Comparison of ENCODE assay signal across 9 mouse cellular contexts in genomic region chr6:72740596-72741421, GRCm38 (mm10). TPM values are rescaled to one million over a fixed set of nuclear protein-coding genes. Genes with fewer than 3 reads are reported as not detected.
DNase-seq lines count a peak whose midpoint lies in the region; ATAC-seq and TF ChIP-seq lines count a peak whose summit lies in the region.
"Had no signal": no experiment of that assay in that cellular context is flagged by ENCODE, and none has a peak within 500 bp of the region (broad histone marks: within the 10 kb centered on the region; RNA-seq: fewer than 3 reads in every experiment).

No protein-coding gene starts in this region.

- no peak overlapping the region for H3K9ac ChIP-seq in midbrain, embryonic 15.5 days
- no peak overlapping the region for H3K9ac ChIP-seq in hindbrain, embryonic 13.5 days
- no peak overlapping the region for H3K9ac ChIP-seq in liver, postnatal 0 days (replicated peaks)
- H3K9ac ChIP-seq: liver, embryonic 13.5 days had no signal

- H3K4me2 ChIP-seq in midbrain, embryonic 15.5 days = no peak overlapping the region; the same call in 1 of the 2 replicates
- no peak overlapping the region for H3K4me2 ChIP-seq in hindbrain, embryonic 13.5 days
- H3K4me2 ChIP-seq in liver, postnatal 0 days (ENCODE audit: low read depth, low read length) = peak overlapping the region; percentile 28
- H3K4me2 ChIP-seq: liver, embryonic 13.5 days had no signal

- 81% methylated on average over 20 of the region's 20 CpGs for WGBS in midbrain, embryonic 10.5 days
- 55% methylated on average over 20 of the region's 20 CpGs for WGBS in midbrain, embryonic 15.5 days
- 53% methylated on average over 20 of the region's 20 CpGs for WGBS in hindbrain, embryonic 13.5 days
- 54% methylated on average over 20 of the region's 20 CpGs for WGBS in liver, postnatal 0 days (ENCODE audit: insufficient replicate concordance)

- H3K27me3 ChIP-seq in midbrain, embryonic 10.5 days (ENCODE audit: low read depth, poor library complexity, severe bottlenecking) = no peaks in the 10 kb centered on the region
- H3K27me3 ChIP-seq in midbrain, embryonic 15.5 days (replicated peaks) = no peaks in the 10 kb centered on the region
- no peaks in the 10 kb centered on the region for H3K27me3 ChIP-seq in hindbrain, embryonic 13.5 days
- no peaks in the 10 kb centered on the region for H3K27me3 ChIP-seq in liver, postnatal 0 days (ENCODE audit: insufficient read depth, low read length)
- H3K27me3 ChIP-seq: liver, embryonic 13.5 days had no signal

- H3K4me1 ChIP-seq in midbrain, embryonic 10.5 days = peaks cover 21% of the 10 kb centered on the region
- peaks cover 6% of the 10 kb centered on the region; the same call in 1 of the 2 replicates for H3K4me1 ChIP-seq in midbrain, embryonic 15.5 days
- peaks cover 24% of the 10 kb centered on the region for H3K4me1 ChIP-seq in hindbrain, embryonic 13.5 days (replicated peaks)
- H3K4me1 ChIP-seq in liver, postnatal 0 days (ENCODE audit: insufficient read depth) = peaks cover 30% of the 10 kb centered on the region

- H3K27ac ChIP-seq in midbrain, embryonic 10.5 days (replicated peaks) = 0 out of 2 replicates have a peak overlapping the region, but pooled peaks have one; percentile 58
- H3K27ac ChIP-seq in midbrain, embryonic 15.5 days = no peak overlapping the region
- H3K27ac ChIP-seq in hindbrain, embryonic 13.5 days = peak overlapping the region; percentile 41; the same call in 1 of the 2 replicates
- H3K27ac ChIP-seq in liver, postnatal 0 days (ENCODE audit: low read depth) = peak overlapping the region; percentile 39
- H3K27ac ChIP-seq: liver, embryonic 13.5 days had no signal

- TF ChIP-seq CTCF in liver, postnatal 0 days (IDR thresholded peaks at IDR 0.05; ENCODE audit: low read depth) = no peak

- H3K9me3 ChIP-seq in midbrain, embryonic 10.5 days (replicated peaks) = no peaks in the 10 kb centered on the region
- H3K9me3 ChIP-seq in midbrain, embryonic 15.5 days = no peaks in the 10 kb centered on the region
- H3K9me3 ChIP-seq in hindbrain, embryonic 13.5 days = no peaks in the 10 kb centered on the region
- H3K9me3 ChIP-seq in liver, postnatal 0 days (ENCODE audit: low read length) = no peaks in the 10 kb centered on the region
- H3K9me3 ChIP-seq: liver, embryonic 13.5 days had no signal

- H3K4me3 ChIP-seq in midbrain, embryonic 10.5 days = no peak overlapping the region
- H3K4me3 ChIP-seq in midbrain, embryonic 15.5 days = no peak overlapping the region
- H3K4me3 ChIP-seq in hindbrain, embryonic 13.5 days = no peak overlapping the region
- H3K4me3 ChIP-seq in liver, postnatal 0 days (ENCODE audit: low read depth, low read length) = no peak overlapping the region
- H3K4me3 ChIP-seq: liver, embryonic 13.5 days had no signal

- no peak; the same call in 1 of the 2 replicates for ATAC-seq in midbrain, embryonic 15.5 days (replicated peaks)
- ATAC-seq in hindbrain, embryonic 13.5 days (ENCODE audit: low FRiP score) = peak; percentile 61
- ATAC-seq in liver, postnatal 0 days = peak; percentile 30

- no peak for TF ChIP-seq EP300 in liver, postnatal 0 days (IDR thresholded peaks at IDR 0.05; ENCODE audit: low read depth)

- DNase-seq in midbrain, embryonic 10.5 days (ENCODE audit: low spot score) = no peak
- DNase-seq in fat pad, adult 2 months (ENCODE audit: extremely low read depth, low read depth, low spot score) = peak; percentile 68
- DNase-seq in liver, postnatal 0 days = peak; percentile 41
- DNase-seq in testis, postnatal 14 days (ENCODE audit: low spot score) = peak; percentile 46
- no peak for DNase-seq in thymus, postnatal 4 days
- DNase-seq in right cerebral cortex, adult 18-20 months = no peak
- DNase-seq: liver, embryonic 13.5 days had no signal

- H3K36me3 ChIP-seq in midbrain, embryonic 10.5 days = peaks cover 29% of the 10 kb centered on the region
- no peaks in the 10 kb centered on the region for H3K36me3 ChIP-seq in midbrain, embryonic 15.5 days (replicated peaks)
- H3K36me3 ChIP-seq in hindbrain, embryonic 13.5 days = no peaks in the 10 kb centered on the region
- no peaks in the 10 kb centered on the region for H3K36me3 ChIP-seq in liver, postnatal 0 days (replicated peaks; ENCODE audit: insufficient read depth, low read length)
- H3K36me3 ChIP-seq: liver, embryonic 13.5 days had no signal

RNA-seq across cellular contexts. Expression of gene Tcf7l1, which starts 48.2 kb away (rescaled TPM):
- 24.2 and 25.7 TPM in 2 replicates for polyA plus RNA-seq in midbrain, embryonic 10.5 days (2016; fragmentation: Nextera tagmentation; extraction: Ambion mirVana)
- 6.1 and 7.2 TPM in 2 replicates for polyA plus RNA-seq in midbrain, embryonic 15.5 days (2015; fragmentation: Nextera tagmentation; extraction: Ambion mirVana)
- 7.4 and 8.0 TPM in 2 replicates for polyA plus RNA-seq in hindbrain, embryonic 13.5 days (2015; fragmentation: Nextera tagmentation; extraction: Ambion mirVana)
- 5.7 and 5.8 TPM in 2 replicates for polyA plus RNA-seq in liver, postnatal 0 days (2015; fragmentation: Nextera tagmentation; extraction: Ambion mirVana)

Comparison
In these comparisons a context has a peak if more than half of its experiments do, and no peak if none do; other contexts are left out.
1. DNase-seq: peak in fat pad, adult 2 months (single experiment), liver, postnatal 0 days (single experiment) and testis, postnatal 14 days (single experiment); none in midbrain, embryonic 10.5 days (single experiment), thymus, postnatal 4 days (single experiment) and right cerebral cortex, adult 18-20 months (single experiment).